28 mouse cellular contexts compared by ENCODE assay signal in genomic region chr5:82956012-82956411, GRCm38 (mm10).
"Had no signal": no experiment of that assay in that cellular context is flagged by ENCODE, and none has a peak within 500 bp of the region (broad histone marks: within the 10 kb centered on the region; RNA-seq: fewer than 3 reads in every experiment).

No protein-coding gene starts in this region.

- H3K27me3 ChIP-seq: heart, embryonic 12.5 days; hindbrain, embryonic 12.5 days; intestine, embryonic 15.5 days; limb, embryonic 12.5 days; liver, embryonic 13.5 days; liver, embryonic 15.5 days had no signal

- H3K27ac ChIP-seq: gastrocnemius, adult 2 months; heart, embryonic 10.5 days; hindbrain, embryonic 10.5 days; hindbrain, embryonic 12.5 days; hindbrain, embryonic 14.5 days; intestine, embryonic 15.5 days; layer of hippocampus, adult 2 months; left cerebral cortex, adult 2 months; limb, embryonic 10.5 days; limb, embryonic 12.5 days; liver, embryonic 13.5 days; liver, embryonic 15.5 days had no signal

- H3K9ac ChIP-seq: heart, embryonic 12.5 days; hindbrain, embryonic 12.5 days; hindbrain, embryonic 14.5 days; intestine, embryonic 15.5 days; limb, embryonic 12.5 days; liver, embryonic 13.5 days; liver, embryonic 15.5 days had no signal

- H3K36me3 ChIP-seq: heart, embryonic 10.5 days; heart, embryonic 12.5 days; hindbrain, embryonic 10.5 days; hindbrain, embryonic 12.5 days; intestine, embryonic 15.5 days; limb, embryonic 10.5 days; limb, embryonic 12.5 days; liver, embryonic 13.5 days; liver, embryonic 15.5 days had no signal

- H3K9me3 ChIP-seq: heart, embryonic 10.5 days; heart, embryonic 12.5 days; hindbrain, embryonic 10.5 days; hindbrain, embryonic 12.5 days; intestine, embryonic 15.5 days; limb, embryonic 10.5 days; limb, embryonic 12.5 days; liver, embryonic 13.5 days; liver, embryonic 15.5 days had no signal

- ATAC-seq: hindbrain, embryonic 16.5 days; inflammation-experienced regulatory T-cells, adult 6 months; intestine, embryonic 15.5 days; intestine, postnatal 0 days had no signal

- H3K4me1 ChIP-seq: heart, embryonic 10.5 days; heart, embryonic 12.5 days; hindbrain, embryonic 10.5 days; hindbrain, embryonic 12.5 days; intestine, embryonic 15.5 days; limb, embryonic 10.5 days; limb, embryonic 12.5 days; liver, embryonic 13.5 days; liver, embryonic 15.5 days had no signal

- DNase-seq: gastrocnemius, adult 2 months; gastrocnemius, postnatal 10 days; gastrocnemius, postnatal 25 days; heart, adult 18-20 months; heart, postnatal 10 days; heart, postnatal 4 days; kidney, adult 18-20 months; kidney, adult 8-10 months; kidney, postnatal 10 days; kidney, postnatal 25 days; kidney, postnatal 4 days; liver; liver, embryonic 13.5 days had no signal

- H3K4me2 ChIP-seq: heart, embryonic 12.5 days; hindbrain, embryonic 12.5 days; hindbrain, embryonic 14.5 days; intestine, embryonic 15.5 days; limb, embryonic 12.5 days; liver, embryonic 11.5 days; liver, embryonic 13.5 days; liver, embryonic 15.5 days had no signal

- H3K4me3 ChIP-seq: gastrocnemius, adult 2 months; heart, embryonic 10.5 days; heart, embryonic 12.5 days; hindbrain, embryonic 10.5 days; hindbrain, embryonic 12.5 days; intestine, embryonic 15.5 days; layer of hippocampus, adult 2 months; left cerebral cortex, adult 2 months; limb, embryonic 10.5 days; limb, embryonic 12.5 days; liver, embryonic 13.5 days; liver, embryonic 15.5 days had no signal
